Mouse (Mus musculus): ENCODE data around the gene Olfr447. TPM values are rescaled to one million over a fixed set of nuclear protein-coding genes. Genes with fewer than 3 reads are reported as not detected.

The Olfr447 gene
- polyA plus RNA-seq (2015; fragmentation: Nextera tagmentation; extraction: Ambion mirVana), result not detected in 2 replicates

DNA sequence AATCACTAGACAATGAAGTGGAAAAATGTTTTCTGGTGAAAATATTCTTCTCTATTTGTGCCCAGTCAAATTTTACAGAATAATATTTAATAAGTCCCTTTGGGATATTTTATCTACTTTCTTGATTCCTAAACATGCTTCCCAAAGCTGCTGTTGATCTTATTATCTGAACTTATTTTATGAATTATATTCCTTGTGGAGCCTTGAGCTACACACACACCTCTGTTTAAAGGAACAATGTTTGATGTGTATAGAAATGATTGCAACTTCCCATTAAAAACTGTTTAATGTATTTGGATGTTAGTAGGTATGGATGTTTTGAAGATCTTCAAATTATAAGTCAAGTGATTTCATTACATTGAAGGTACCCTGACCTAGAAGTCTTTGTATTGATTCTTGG, at the start of gene Olfr447:
Gene Olfr447, plus strand, starts transcription at position 301 of the 400 bp plus-strand sequence.

DNA sequence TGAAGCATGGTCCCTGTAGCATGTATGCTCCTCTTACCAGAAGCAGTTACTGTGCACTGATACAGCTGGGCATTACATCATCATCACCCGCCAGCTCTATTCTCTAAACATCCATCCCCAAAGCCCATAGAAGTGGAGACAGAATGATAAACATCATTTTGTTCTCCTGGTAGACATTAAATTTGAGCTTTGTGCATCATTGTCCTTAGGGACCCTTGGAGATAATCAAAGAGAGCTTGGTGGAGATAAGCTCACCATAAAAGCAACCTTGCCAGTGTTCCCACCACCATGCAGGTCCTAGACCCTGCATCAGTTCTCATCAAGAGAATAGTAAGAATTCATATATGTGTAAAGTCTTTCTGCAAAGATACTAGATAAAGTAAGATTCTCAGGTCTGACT, 18.5 kb upstream of the Olfr447 start, which contains the start of gene Olfr448:
Gene Olfr448, plus strand, starts transcription at position 301 of the 400 bp plus-strand sequence.

DNA sequence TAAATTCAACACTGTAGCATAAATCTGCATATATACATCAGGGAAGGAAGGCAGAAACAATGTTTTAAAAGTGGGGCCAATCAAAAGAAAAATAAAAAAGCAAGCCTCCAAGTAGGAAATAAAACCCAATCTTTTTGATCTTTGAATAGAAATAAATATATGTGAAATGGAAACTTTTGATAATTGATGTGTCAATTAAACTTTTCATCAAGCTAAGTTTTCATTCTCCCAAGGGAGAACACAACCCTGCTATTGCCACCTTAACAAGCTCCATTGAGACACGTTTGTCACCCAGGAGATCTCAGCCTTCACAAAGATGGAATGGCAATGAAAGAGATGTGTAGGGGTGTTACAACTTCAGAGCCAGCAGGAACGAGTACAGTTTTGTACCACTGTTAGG, 12.4 kb downstream of the Olfr447 start, which contains the start of gene Olfr446:
Gene Olfr446, plus strand, starts transcription at position 301 of the 400 bp plus-strand sequence.

DNA sequence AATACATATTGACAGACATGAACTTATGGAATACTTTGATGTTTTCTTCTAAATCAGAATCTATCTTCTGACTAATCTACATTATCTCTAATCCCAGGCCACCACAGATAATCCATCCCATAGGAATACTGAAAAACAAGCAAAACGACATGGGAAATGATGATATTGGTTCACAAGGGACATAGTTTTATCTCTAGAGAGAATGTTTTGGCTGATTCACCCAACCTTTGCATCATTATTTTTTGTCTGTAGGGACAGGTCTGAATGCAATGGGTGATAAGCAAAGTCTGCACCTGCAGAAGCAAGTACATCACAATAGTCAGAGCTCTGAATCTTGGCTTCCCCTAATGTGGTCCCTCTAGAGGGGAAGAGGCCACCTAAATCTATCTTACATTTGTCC, 40.1 kb downstream of the Olfr447 start, which contains the start of gene Olfr444:
Gene Olfr444, plus strand, starts transcription at position 301 of the 400 bp plus-strand sequence.

Other genes with a start within 250 kb of the Olfr447 start
- gene Tcaf1, start 198.8 kb upstream of the Olfr447 start, polyA plus RNA-seq (2015; fragmentation: Nextera tagmentation; extraction: Ambion mirVana), result 52.9 and 53.7 TPM in 2 replicates
- not detected in 2 replicates for gene Olfr453, start 169.5 kb upstream of the Olfr447 start, polyA plus RNA-seq (2015; fragmentation: Nextera tagmentation; extraction: Ambion mirVana)
- not detected in 2 replicates for gene Olfr38, start 152.5 kb upstream of the Olfr447 start, polyA plus RNA-seq (2015; fragmentation: Nextera tagmentation; extraction: Ambion mirVana)
- gene Olfr452, start 123.8 kb upstream of the Olfr447 start, polyA plus RNA-seq (2015; fragmentation: Nextera tagmentation; extraction: Ambion mirVana), result not detected in 2 replicates
- gene Olfr450, start 96.9 kb upstream of the Olfr447 start, polyA plus RNA-seq (2015; fragmentation: Nextera tagmentation; extraction: Ambion mirVana), result not detected in 2 replicates
- not detected in 2 replicates for gene Olfr449, start 74.5 kb upstream of the Olfr447 start, polyA plus RNA-seq (2015; fragmentation: Nextera tagmentation; extraction: Ambion mirVana)
- gene Olfr448, start 18.4 kb upstream of the Olfr447 start, polyA plus RNA-seq (2015; fragmentation: Nextera tagmentation; extraction: Ambion mirVana), result not detected in 2 replicates
- gene Olfr446, start 12.5 kb downstream of the Olfr447 start, polyA plus RNA-seq (2015; fragmentation: Nextera tagmentation; extraction: Ambion mirVana), result not detected in 2 replicates
- gene Olfr444, start 40.2 kb downstream of the Olfr447 start, polyA plus RNA-seq (2015; fragmentation: Nextera tagmentation; extraction: Ambion mirVana), result not detected in 2 replicates
- gene Olfr441, start 197.5 kb downstream of the Olfr447 start, polyA plus RNA-seq (2015; fragmentation: Nextera tagmentation; extraction: Ambion mirVana), result not detected in 2 replicates
- gene Olfr237-ps1, start 237.7 kb downstream of the Olfr447 start, polyA plus RNA-seq (2015; fragmentation: Nextera tagmentation; extraction: Ambion mirVana), result not detected in 2 replicates

Data from skeletal muscle tissue, postnatal 0 days (tissue).